Mouse (Mus musculus): ENCODE results near the gene Tex10. TPM values are rescaled to one million over a fixed set of nuclear protein-coding genes. Genes with fewer than 3 reads are reported as not detected.
A peak's percentile ranks its signal among the peaks of the same experiment; 100 is the strongest.

The Tex10 gene
- polyA plus RNA-seq, 1 experiment from 2014 or later, result 24.7 TPM

GRCm38 (mm10) chr4:48403066-48403640 lies 70.1 kb downstream of the Tex10 start:
- no peaks in the 10 kb centered on the region; the same call in 1 of the 2 replicates for H3K36me3 ChIP-seq
- peak overlapping the region; percentile 88 for H3K27ac ChIP-seq
- peaks cover 11% of the 10 kb centered on the region for H3K4me1 ChIP-seq (replicated peaks)
- no peaks in the 10 kb centered on the region for H3K9me3 ChIP-seq (replicated peaks)
- H3K4me3 ChIP-seq, result no peak overlapping the region
- peak; percentile 92 for ATAC-seq (replicated peaks; ENCODE audit: insufficient number of reproducible peaks, insufficient read depth, low FRiP score, low read depth)
- H3K4me2 ChIP-seq, result peak overlapping the region; percentile 20; the same call in 1 of the 2 replicates
- WGBS, result 45% methylated on average over 16 of the region's 16 CpGs
- no peaks in the 10 kb centered on the region for H3K27me3 ChIP-seq
- H3K9ac ChIP-seq, result no peak overlapping the region

GRCm38 (mm10) chr4:48396949-48397348 lies 76.3 kb downstream of the Tex10 start:
- no peak overlapping the region for H3K4me3 ChIP-seq
- no peaks in the 10 kb centered on the region for H3K27me3 ChIP-seq
- 0 out of 2 replicates have a peak, but pooled peaks cover 3% of the 10 kb centered on the region for H3K4me1 ChIP-seq (replicated peaks)
- WGBS, result 94% methylated on average over 3 of the region's 3 CpGs
- no peaks in the 10 kb centered on the region; the same call in 1 of the 2 replicates for H3K36me3 ChIP-seq
- H3K9ac ChIP-seq, result no peak overlapping the region
- H3K4me2 ChIP-seq, result no peak overlapping the region
- H3K27ac ChIP-seq, result no peak overlapping the region
- ATAC-seq (replicated peaks; ENCODE audit: insufficient number of reproducible peaks, insufficient read depth, low FRiP score, low read depth), result no peak
- H3K9me3 ChIP-seq (replicated peaks), result no peaks in the 10 kb centered on the region

DNA sequence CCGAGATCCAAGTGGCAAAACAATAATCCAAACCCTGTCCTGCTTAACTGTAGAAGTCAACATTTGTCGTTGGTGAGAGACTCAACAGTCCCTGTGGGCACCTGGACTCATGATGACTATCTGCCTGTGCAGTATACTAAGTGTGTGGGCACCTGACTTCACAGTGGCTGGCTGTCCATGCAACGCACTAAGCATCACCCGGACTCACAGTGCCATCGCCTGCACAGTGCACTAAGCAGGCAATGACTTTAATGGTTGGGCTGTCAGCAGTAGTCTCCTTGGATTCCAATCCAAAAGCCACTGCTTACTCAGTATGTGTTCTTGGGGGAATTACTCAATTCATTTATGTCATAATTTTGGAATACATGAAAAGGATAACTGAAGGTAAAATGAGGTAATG lies 90.8 kb downstream of the Tex10 start:
- no peaks in the 10 kb centered on the region for H3K4me1 ChIP-seq (replicated peaks)
- H3K27me3 ChIP-seq, result no peaks in the 10 kb centered on the region
- WGBS, result 79% methylated on average over 5 of the region's 5 CpGs
- no peaks in the 10 kb centered on the region for H3K36me3 ChIP-seq
- H3K4me3 ChIP-seq, result no peak overlapping the region
- no peaks in the 10 kb centered on the region for H3K9me3 ChIP-seq (replicated peaks)
- no peak overlapping the region for H3K9ac ChIP-seq
- no peak overlapping the region for H3K4me2 ChIP-seq
- ATAC-seq (replicated peaks; ENCODE audit: insufficient number of reproducible peaks, insufficient read depth, low FRiP score, low read depth), result no peak
- H3K27ac ChIP-seq, result no peak overlapping the region

- H3K27me3 ChIP-seq, result no peaks in the 10 kb centered on the region
- H3K27ac ChIP-seq, result no peak overlapping the region
- no peaks in the 10 kb centered on the region for H3K9me3 ChIP-seq (replicated peaks)
- WGBS, result 4% methylated on average over 2 of the region's 2 CpGs
- no peak overlapping the region for H3K4me2 ChIP-seq
- H3K36me3 ChIP-seq, result no peaks in the 10 kb centered on the region
- H3K9ac ChIP-seq, result no peak overlapping the region
- H3K4me1 ChIP-seq (replicated peaks), result no peaks in the 10 kb centered on the region
- no peak for ATAC-seq (replicated peaks; ENCODE audit: insufficient number of reproducible peaks, insufficient read depth, low FRiP score, low read depth)
- no peak overlapping the region for H3K4me3 ChIP-seq
These were observed 92.3 kb downstream of the Tex10 start for GRCm38 (mm10) chr4:48380940-48381339.

Other genes with a start within 250 kb of the Tex10 start
- gene Erp44, start 193.9 kb downstream of the Tex10 start, polyA plus RNA-seq (2015; fragmentation: Nextera tagmentation; extraction: Ambion mirVana), result 54.9 and 55.7 TPM in 2 replicates
- 4.8 and 5.7 TPM in 2 replicates for gene Invs, start 193.7 kb downstream of the Tex10 start, polyA plus RNA-seq (2015; fragmentation: Nextera tagmentation; extraction: Ambion mirVana)
- gene Msantd3, start 66.5 kb upstream of the Tex10 start, polyA plus RNA-seq (2015; fragmentation: Nextera tagmentation; extraction: Ambion mirVana), result 23.8 and 26.8 TPM in 2 replicates
- 24.2 and 32.1 TPM in 2 replicates for gene Tmeff1, start 111.7 kb upstream of the Tex10 start, polyA plus RNA-seq (2015; fragmentation: Nextera tagmentation; extraction: Ambion mirVana)
- 13.2 and 17.3 TPM in 2 replicates for gene Cavin4, start 190.1 kb upstream of the Tex10 start, polyA plus RNA-seq (2015; fragmentation: Nextera tagmentation; extraction: Ambion mirVana)

Data from heart, embryonic 15.5 days (tissue).